Mouse (Mus musculus) lung, embryonic 16.5 days (tissue): ENCODE data around the gene Tepp. TPM values are rescaled to one million over a fixed set of nuclear protein-coding genes. Genes with fewer than 3 reads are reported as not detected.

ENCODE experiments used
- ATAC-seq: fragments of 200-750 bp; cut with Nextera tagmentation; 2 replicates; pipeline ENCODE4 v1.8.0; 2017; ENCODE audit warnings: low read depth, mild to moderate bottlenecking, moderate library complexity
- H3K27ac ChIP-seq: fragments of 300-500 bp; sonication (generic); 2 replicates; pipeline ENCODE4 v1.5.1; 2014; ENCODE audit warnings: mild to moderate bottlenecking, control low read depth, low read length
- H3K27me3 ChIP-seq: fragments of 300-500 bp; sonication (generic); 2 replicates; pipeline ENCODE4 v1.6.1; 2014; ENCODE audit warnings: low read depth, low read length, mixed read lengths; ENCODE audit not compliant: control insufficient read depth, insufficient read depth
- H3K36me3 ChIP-seq: fragments of 300-500 bp; sonication (generic); 2 replicates; pipeline ENCODE4 v1.6.1; 2014; ENCODE audit warnings: low read length; ENCODE audit not compliant: control insufficient read depth, insufficient read depth
- H3K4me1 ChIP-seq: fragments of 300-500 bp; sonication (generic); replicated peaks from 2 replicates; pipeline ENCODE4 v1.6.1; 2014; ENCODE audit warnings: low read length, mixed read lengths; ENCODE audit not compliant: control insufficient read depth, insufficient read depth
- H3K4me2 ChIP-seq: fragments of 300-500 bp; sonication (generic); 2 replicates; pipeline ENCODE4 v1.6.1; 2014; ENCODE audit warnings: low read depth, low read length, control low read depth
- H3K4me3 ChIP-seq: fragments of 300-500 bp; sonication (generic); 2 replicates; pipeline ENCODE4 v1.5.1; 2014; ENCODE audit warnings: mild to moderate bottlenecking, low read length, control low read depth
- H3K9ac ChIP-seq: fragments of 300-500 bp; sonication (generic); 2 replicates; pipeline ENCODE4 v1.6.1; 2014; ENCODE audit warnings: low read length, control low read depth
- H3K9me3 ChIP-seq: fragments of 300-500 bp; sonication (generic); 2 replicates; pipeline ENCODE4 v1.6.1; 2016; ENCODE audit warnings: low read length; ENCODE audit not compliant: control insufficient read depth
- WGBS: fragments of 180-500 bp; shearing (Covaris S2); extraction: QIAGEN DNeasy Blood & Tissue Kit; methylation state at CpG from one replicate; pipeline ENCODE4 v1.1.7; 2014; 5-methylcytosine and 5-hydroxymethylcytosine counted together
- polyA plus RNA-seq: library from polyadenylated mRNA; unstranded; fragments of >200 nt; fragmentation: Nextera tagmentation; extraction: Ambion mirVana; gene quantifications from 2 replicates; pipeline ENCODE4 v1.2.1, GENCODE M21; 2015

Tepp gene
- polyA plus RNA-seq, result 0.45 and 0.80 TPM in 2 replicates

DNA sequence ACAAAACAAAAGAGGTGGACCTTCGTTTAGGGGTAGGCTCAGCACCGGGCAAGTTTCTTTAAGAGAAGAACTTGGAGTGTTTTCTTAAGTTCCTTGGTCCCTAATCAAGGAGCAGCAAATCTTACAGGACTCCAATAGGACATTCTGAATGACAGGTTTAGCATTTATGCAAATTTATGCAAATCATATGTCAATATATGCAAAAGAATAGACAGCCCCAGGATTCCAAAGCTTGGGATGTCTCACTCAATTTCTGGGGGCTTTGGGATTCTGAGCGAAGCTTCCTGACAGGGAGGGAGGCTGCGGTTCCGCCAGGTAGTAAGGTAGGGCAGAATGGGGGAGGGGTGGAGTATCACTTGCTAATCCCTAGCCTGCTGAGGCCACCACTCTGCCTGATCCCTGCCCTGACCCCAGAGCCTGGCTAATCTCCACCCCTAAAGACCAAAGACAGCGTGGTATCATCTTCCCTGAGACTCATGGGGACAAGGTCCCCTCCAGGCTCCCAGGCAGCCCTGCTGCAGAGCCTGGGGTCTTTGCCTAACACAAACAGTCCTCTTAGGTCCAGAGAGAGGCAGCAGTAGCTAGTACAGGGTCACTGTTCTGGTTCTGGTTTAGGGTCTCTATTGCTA lies at the start of gene Tepp:
TSS of gene Tepp (plus strand) at position 225 of the 629 bp plus-strand sequence.
- 37% methylated on average over 6 of the region's 6 CpGs for WGBS
- Histone ChIP-seq H3K9me3 (no peaks in the 10 kb centered on the region), H3K27ac (no peak within 1 kb of the TSS), H3K36me3 (no peaks in the 10 kb centered on the region), H3K4me1 (no peaks in the 10 kb centered on the region), H3K9ac (no peak within 1 kb of the TSS), H3K4me2 (no peak within 1 kb of the TSS), H3K4me3 (no peak within 1 kb of the TSS), H3K27me3 (no peaks in the 10 kb centered on the region)
- no peak for ATAC-seq

DNA sequence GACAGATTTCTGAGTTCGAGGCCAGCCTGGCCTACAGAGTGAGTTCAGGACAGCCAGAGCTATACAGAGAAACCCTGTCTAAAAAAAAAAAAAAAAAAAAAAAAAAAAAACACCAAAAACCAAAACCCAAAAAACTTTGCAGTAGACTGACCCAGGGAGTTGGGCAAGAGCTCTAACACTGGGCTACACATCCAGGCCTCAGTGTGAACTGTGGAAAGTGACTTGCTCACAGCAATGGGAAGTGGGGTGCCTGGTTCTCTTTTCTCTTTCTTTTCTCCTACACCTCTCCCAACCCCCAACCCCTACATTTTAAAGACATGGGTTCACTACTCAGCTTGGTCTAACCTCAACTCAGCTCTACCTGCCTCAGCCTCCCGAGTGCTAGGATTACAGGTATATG lies 48.2 kb upstream of the Tepp start:
- Histone ChIP-seq H3K4me1 (no peaks in the 10 kb centered on the region), H3K9me3 (no peaks in the 10 kb centered on the region), H3K27me3 (no peaks in the 10 kb centered on the region), H3K9ac (no peak overlapping the region), H3K27ac (no peak overlapping the region), H3K4me2 (no peak overlapping the region), H3K4me3 (no peak overlapping the region), H3K36me3 (no peaks in the 10 kb centered on the region)
- ATAC-seq, result no peak
- WGBS, result 64% methylated on average over 2 of the region's 2 CpGs

DNA sequence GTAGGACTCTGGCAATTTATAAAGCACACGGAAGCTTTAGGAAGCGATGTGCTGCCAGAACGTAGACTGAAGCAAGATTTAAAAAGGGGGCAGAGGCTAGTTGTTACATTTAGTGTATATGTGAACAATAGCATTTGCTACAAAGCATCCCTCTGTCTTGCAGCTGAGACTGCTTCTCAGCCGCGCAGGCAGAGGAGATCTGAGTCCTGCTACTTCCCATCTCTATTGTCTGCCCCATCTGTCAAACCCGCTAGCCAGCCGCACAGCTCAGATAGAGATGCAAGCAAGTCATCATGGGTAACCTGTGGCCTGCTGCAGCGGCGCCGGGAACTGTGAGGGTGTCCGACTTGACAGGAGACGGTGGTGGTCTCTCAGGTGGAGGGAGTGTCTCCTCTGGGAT lies 39.9 kb upstream of the Tepp start:
- H3K36me3 ChIP-seq, result no peaks in the 10 kb centered on the region
- no peak overlapping the region for H3K9ac ChIP-seq
- H3K4me1 ChIP-seq, result no peaks in the 10 kb centered on the region
- no peak for ATAC-seq
- H3K4me2 ChIP-seq, result no peak overlapping the region
- 65% methylated on average over 12 of the region's 12 CpGs for WGBS
- no peak overlapping the region for H3K4me3 ChIP-seq
- no peaks in the 10 kb centered on the region for H3K9me3 ChIP-seq
- no peaks in the 10 kb centered on the region for H3K27me3 ChIP-seq
- H3K27ac ChIP-seq, result no peak overlapping the region

DNA sequence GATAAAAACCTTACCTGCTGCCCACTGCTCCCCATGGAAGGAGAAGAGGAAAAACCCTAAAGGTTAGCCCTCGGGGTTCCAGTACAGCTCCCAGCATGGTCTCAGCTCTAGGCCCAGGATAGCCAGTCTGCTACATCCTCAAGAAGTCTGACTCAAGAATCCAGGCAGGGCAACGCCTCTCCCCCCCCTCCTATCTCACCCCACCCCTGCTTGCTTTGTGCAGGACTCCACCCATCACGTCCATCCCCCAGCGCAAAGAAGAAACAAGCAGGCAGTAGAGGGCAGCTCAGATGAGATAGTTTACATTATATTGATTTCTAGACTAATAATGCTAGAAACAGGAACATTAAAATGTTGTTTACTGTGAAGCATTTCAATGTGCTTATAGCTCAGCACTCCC lies 38.5 kb upstream of the Tepp start:
- H3K4me3 ChIP-seq, result no peak overlapping the region
- no peaks in the 10 kb centered on the region for H3K36me3 ChIP-seq

DNA sequence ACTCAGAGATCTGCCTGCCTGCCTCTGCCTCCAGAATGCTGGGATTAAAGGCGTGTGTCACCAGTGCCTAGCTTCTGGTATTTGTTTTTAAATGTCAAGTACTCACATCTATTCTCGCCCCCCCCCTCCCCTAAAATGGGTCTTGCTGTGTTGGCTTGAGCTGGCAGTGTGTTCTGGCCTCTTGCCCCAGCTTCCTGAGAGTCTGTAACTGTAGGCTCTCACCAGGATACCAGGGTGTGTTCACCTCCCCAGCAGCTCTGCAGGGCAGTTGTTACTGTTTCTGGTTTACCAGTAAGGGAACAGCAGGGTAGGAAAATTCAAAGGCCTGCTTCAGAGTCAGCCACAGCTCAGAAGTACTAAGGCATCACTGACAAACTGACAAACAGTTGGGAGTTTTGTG lies 37.5 kb upstream of the Tepp start:
- ATAC-seq, result peak; percentile 68; the same call in 1 of the 2 replicates
- H3K36me3 ChIP-seq, result no peaks in the 10 kb centered on the region
- 13% methylated on average over 2 of the region's 2 CpGs for WGBS
- no peak overlapping the region for H3K4me2 ChIP-seq
- H3K9ac ChIP-seq, result no peak overlapping the region
- no peak overlapping the region for H3K27ac ChIP-seq
- no peaks in the 10 kb centered on the region for H3K27me3 ChIP-seq
- no peak overlapping the region for H3K4me3 ChIP-seq
- H3K9me3 ChIP-seq, result no peaks in the 10 kb centered on the region
- no peaks in the 10 kb centered on the region for H3K4me1 ChIP-seq

More for the DNA sequence above, 38.5 kb upstream of the Tepp start:
- peak; percentile 47; the same call in 1 of the 2 replicates for ATAC-seq
- WGBS, result 27% methylated on average over 4 of the region's 4 CpGs
- no peak overlapping the region for H3K4me2 ChIP-seq
- H3K9me3 ChIP-seq, result no peaks in the 10 kb centered on the region
- H3K9ac ChIP-seq, result no peak overlapping the region
- H3K27me3 ChIP-seq, result no peaks in the 10 kb centered on the region
- no peak overlapping the region for H3K27ac ChIP-seq
- H3K4me1 ChIP-seq, result no peaks in the 10 kb centered on the region

DNA sequence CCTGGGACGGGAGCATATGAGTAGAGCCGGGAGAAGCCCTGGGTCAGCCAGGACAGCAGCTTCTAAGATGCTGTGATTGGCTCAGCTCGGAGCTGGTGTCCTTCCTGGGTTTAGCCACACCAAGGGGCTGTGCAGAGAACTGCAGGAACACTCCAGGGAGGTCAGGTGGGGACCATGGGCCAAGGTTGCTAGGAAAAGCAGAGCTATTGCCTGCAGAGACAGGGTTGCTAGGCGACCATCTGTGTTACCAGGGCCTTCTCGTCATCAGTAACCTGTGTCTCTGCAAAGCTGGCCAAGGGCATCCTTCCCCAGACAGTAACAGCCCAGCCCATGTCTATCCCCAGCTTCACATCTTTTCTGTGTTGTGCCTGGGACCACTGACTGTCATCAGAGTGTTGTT lies 28.9 kb upstream of the Tepp start:
- H3K27me3 ChIP-seq, result no peaks in the 10 kb centered on the region

DNA sequence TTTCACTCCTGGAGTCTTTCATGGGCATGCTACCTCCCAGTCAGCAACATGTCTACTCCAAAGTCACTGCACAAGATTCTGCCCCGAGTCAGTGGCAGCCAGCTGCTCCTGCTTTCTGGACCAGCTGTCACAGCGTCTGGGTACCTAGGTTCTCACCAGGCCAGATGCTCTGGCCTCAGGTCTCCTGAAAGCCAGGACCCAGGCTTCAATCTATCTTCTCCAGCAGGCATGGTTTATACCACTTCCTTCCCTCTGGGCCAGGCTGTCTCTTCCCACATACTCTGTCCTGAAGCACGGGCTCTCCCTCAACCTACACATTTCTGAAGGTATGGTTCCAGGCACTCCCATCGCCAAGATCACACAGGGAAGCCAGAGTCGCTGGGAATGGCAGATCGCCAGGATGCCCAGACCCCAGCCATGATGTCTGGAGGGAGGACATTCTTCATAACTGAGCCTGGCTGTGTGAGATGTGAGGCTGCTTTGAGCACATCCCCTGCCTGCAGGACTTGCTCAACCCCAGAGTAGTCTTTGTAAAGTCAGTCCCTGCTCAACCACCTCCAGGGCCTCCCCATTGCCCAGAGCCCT lies 21.2 kb upstream of the Tepp start:
- Histone ChIP-seq H3K9me3 (no peaks in the 10 kb centered on the region), H3K9ac (no peak overlapping the region), H3K27me3 (no peaks in the 10 kb centered on the region), H3K36me3 (no peaks in the 10 kb centered on the region), H3K4me2 (no peak overlapping the region), H3K27ac (no peak overlapping the region), H3K4me3 (no peak overlapping the region), H3K4me1 (0 out of 2 replicates have a peak, but pooled peaks cover 4% of the 10 kb centered on the region)
- WGBS, result 51% methylated on average over 6 of the region's 6 CpGs
- ATAC-seq, result no peak

More for the DNA sequence above, 28.9 kb upstream of the Tepp start:
- no peak overlapping the region for H3K9ac ChIP-seq
- no peak overlapping the region for H3K4me2 ChIP-seq
- 50% methylated on average over 5 of the region's 5 CpGs for WGBS
- H3K27ac ChIP-seq, result no peak overlapping the region
- no peaks in the 10 kb centered on the region for H3K36me3 ChIP-seq
- no peaks in the 10 kb centered on the region for H3K4me1 ChIP-seq
- ATAC-seq, result no peak
- H3K9me3 ChIP-seq, result no peaks in the 10 kb centered on the region
- no peak overlapping the region for H3K4me3 ChIP-seq

DNA sequence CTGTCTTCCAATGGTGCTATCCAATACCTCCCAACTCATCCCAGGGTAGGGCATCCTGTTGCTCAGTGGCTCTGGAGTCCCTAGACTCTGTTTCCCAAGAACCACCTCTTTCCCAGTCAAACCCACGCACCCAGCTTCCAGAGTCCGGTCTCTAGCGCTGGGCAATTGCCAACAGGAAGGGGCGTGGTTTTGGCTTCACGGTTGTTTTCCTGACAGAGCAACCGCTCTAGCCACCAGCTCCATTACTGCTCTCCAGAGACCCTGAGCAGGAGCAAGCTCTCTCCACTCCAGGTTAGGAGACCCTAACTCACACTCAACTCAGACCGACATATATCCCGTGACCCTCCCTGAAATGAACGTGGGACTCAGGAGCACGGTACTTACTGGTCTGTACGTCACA lies 17.2 kb upstream of the Tepp start:
- Histone ChIP-seq H3K4me3 (peak overlapping the region; percentile 33), H3K27me3 (no peaks in the 10 kb centered on the region), H3K9me3 (no peaks in the 10 kb centered on the region), H3K4me2 (peak overlapping the region; percentile 57), H3K9ac (peak overlapping the region; percentile 57), H3K36me3 (no peaks in the 10 kb centered on the region), H3K4me1 (0 out of 2 replicates have a peak, but pooled peaks cover 5% of the 10 kb centered on the region), H3K27ac (peak overlapping the region; percentile 24; the same call in 1 of the 2 replicates)
- 67% methylated on average over 11 of the region's 11 CpGs for WGBS
- peak; percentile 77 for ATAC-seq

DNA sequence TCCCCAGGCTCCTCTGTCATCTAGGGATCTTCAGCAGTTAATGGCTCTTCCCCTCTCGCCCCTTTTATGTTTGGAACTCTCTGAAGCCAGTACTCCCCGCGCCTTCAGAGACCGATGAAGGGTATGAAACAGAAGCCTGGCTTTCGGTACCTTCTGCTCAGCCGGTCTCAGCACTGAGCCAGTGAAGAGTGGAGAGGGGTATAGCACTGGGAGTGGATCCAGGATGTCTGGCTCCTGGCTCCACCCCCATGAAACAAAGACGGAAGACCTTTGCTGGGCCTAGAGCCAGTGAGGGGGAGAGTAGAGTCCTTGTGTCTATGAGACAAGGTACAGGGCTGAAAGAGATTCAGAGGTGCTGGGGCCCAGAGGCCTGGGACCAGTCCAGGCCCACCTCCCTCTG lies 16.5 kb upstream of the Tepp start:
- Histone ChIP-seq H3K9ac (peak overlapping the region; percentile 57), H3K27ac (peak overlapping the region; percentile 73), H3K9me3 (no peaks in the 10 kb centered on the region), H3K4me2 (peak overlapping the region; percentile 57), H3K36me3 (no peaks in the 10 kb centered on the region), H3K27me3 (no peaks in the 10 kb centered on the region), H3K4me1 (0 out of 2 replicates have a peak, but pooled peaks cover 5% of the 10 kb centered on the region), H3K4me3 (peak overlapping the region; percentile 33)
- WGBS, result 52% methylated on average over 7 of the region's 7 CpGs
- peak; percentile 79 for ATAC-seq
